Mouse (Mus musculus) right cerebral cortex, postnatal 36 days (tissue): ENCODE measurements around the gene Galt.
"Not testable (repeated sequence)": the region's sequence is repeated elsewhere in the genome, so short reads cannot be mapped to it uniquely, and the experiment has no call there.

Experiments used
- DNase-seq, 2 experiments: peaks; one replicate each; pipeline ENCODE4 v3.0.0; 2022; ENCODE audit warnings: low spot score in 2 of 2, mixed read lengths in 1 of 2

The Galt gene

GRCm38 (mm10) chr4:41774506-41774905 lies 19.5 kb downstream of the Galt start:
- DNase-seq: not testable (repeated sequence)

GRCm38 (mm10) chr4:41775840-41776239 lies 20.8 kb downstream of the Galt start:
- not testable (repeated sequence) for DNase-seq

- not testable (repeated sequence) for DNase-seq
Observed at GRCm38 (mm10) chr4:41781271-41781670, 26.2 kb downstream of the Galt start.

- not testable (repeated sequence) for DNase-seq
Observed at GRCm38 (mm10) chr4:41781748-41782485, 26.9 kb downstream of the Galt start.

GRCm38 (mm10) chr4:41782711-41783110 lies 27.7 kb downstream of the Galt start:
- DNase-seq: not testable (repeated sequence)

GRCm38 (mm10) chr4:41783197-41783596 lies 28.2 kb downstream of the Galt start:
- not testable (repeated sequence) for DNase-seq
